Mouse (Mus musculus): ENCODE measurements at regions not wholly inside any gene's neighbourhood (a gene's known extent, or its start where the extent isn't known, plus 50 kb on each side); places are given as distances from the start of the nearest gene placed in this dataset.
A peak's percentile ranks its signal among the peaks of the same experiment; 100 is the strongest.

GRCm38 (mm10) chr3:114463267-114463666 is 432.9 kb downstream of the Col11a1 start:
- DNase-seq (ENCODE audit: low spot score in 2 of 2), result no peak
- intact Hi-C loops (cut with DNase I), result no loop called here

GRCm38 (mm10) chr3:114463714-114464545 is 433.6 kb downstream of the Col11a1 start:
- intact Hi-C loops (cut with DNase I), result no loop called here
- no peak for DNase-seq (ENCODE audit: low spot score in 2 of 2)

GRCm38 (mm10) chr3:114464546-114464888 is 434.2 kb downstream of the Col11a1 start:
- no peak for DNase-seq (ENCODE audit: low spot score in 2 of 2)
- intact Hi-C loops (cut with DNase I), result no loop called here

GRCm38 (mm10) chr3:114483904-114484303 is 420.0 kb upstream of the Olfm3 start:
- no peak for DNase-seq (ENCODE audit: low spot score in 2 of 2)
- intact Hi-C loops (cut with DNase I), result no loop called here

- intact Hi-C loops (cut with DNase I), result no loop called here
- no peak for DNase-seq (ENCODE audit: low spot score in 2 of 2)
Measured at GRCm38 (mm10) chr3:114507690-114508332, 396.1 kb upstream of the Olfm3 start.

GRCm38 (mm10) chr3:114515233-114515632 is 388.6 kb upstream of the Olfm3 start:
- DNase-seq (ENCODE audit: low spot score in 2 of 2), result no peak
- intact Hi-C loops (cut with DNase I), result no loop called here

GRCm38 (mm10) chr3:114544353-114544752 is 359.5 kb upstream of the Olfm3 start:
- peak in 1 of 2 experiments; percentile 8 for DNase-seq (ENCODE audit: low spot score in 2 of 2)
- intact Hi-C loops (cut with DNase I), result no loop called here

GRCm38 (mm10) chr3:114547218-114547617 is 356.7 kb upstream of the Olfm3 start:
- no peak for DNase-seq (ENCODE audit: low spot score in 2 of 2)

GRCm38 (mm10) chr3:114570978-114571377 is 332.9 kb upstream of the Olfm3 start:
- DNase-seq (ENCODE audit: low spot score in 2 of 2), result no peak
- intact Hi-C loops (cut with DNase I), result no loop called here

More at GRCm38 (mm10) chr3:114547218-114547617, 356.7 kb upstream of the Olfm3 start:
- intact Hi-C loops (cut with DNase I), result no loop called here
